Mouse (Mus musculus) limb, embryonic 13.5 days (tissue): ENCODE data around the gene C130074G19Rik. TPM values are rescaled to one million over a fixed set of nuclear protein-coding genes. Genes with fewer than 3 reads are reported as not detected.

Experiments used
- ATAC-seq: fragments of 200-750 bp; cut with Nextera tagmentation; 2 replicates; pipeline ENCODE4 v1.8.0; 2017; ENCODE audit warnings: low read depth, moderate number of reproducible peaks, moderate TSS enrichment; ENCODE audit not compliant: low FRiP score
- H3K27ac ChIP-seq: fragments of 300-500 bp; sonication (generic); 2 replicates; pipeline ENCODE4 v1.5.1; 2015; ENCODE audit warnings: inconsistent platforms, mild to moderate bottlenecking, moderate library complexity
- H3K27me3 ChIP-seq: fragments of 300-500 bp; sonication (generic); 2 replicates; pipeline ENCODE4 v1.6.1; 2015; ENCODE audit warnings: mild to moderate bottlenecking, inconsistent platforms
- H3K36me3 ChIP-seq: fragments of 300-500 bp; sonication (generic); 2 replicates; pipeline ENCODE4 v1.6.1; 2015; ENCODE audit warnings: inconsistent platforms, mild to moderate bottlenecking, moderate library complexity
- H3K4me1 ChIP-seq: fragments of 300-500 bp; sonication (generic); 2 replicates; pipeline ENCODE4 v1.6.1; 2015; ENCODE audit warnings: inconsistent platforms
- H3K4me2 ChIP-seq: fragments of 300-500 bp; sonication (generic); replicated peaks from 2 replicates; pipeline ENCODE4 v1.6.1; 2015; ENCODE audit warnings: inconsistent platforms, mild to moderate bottlenecking, moderate library complexity
- H3K4me3 ChIP-seq: fragments of 300-500 bp; sonication (generic); 2 replicates; pipeline ENCODE4 v1.5.1; 2015; ENCODE audit warnings: moderate library complexity, mild to moderate bottlenecking, inconsistent platforms
- H3K9ac ChIP-seq: fragments of 300-500 bp; sonication (generic); 2 replicates; pipeline ENCODE4 v1.6.1; 2015; ENCODE audit warnings: mild to moderate bottlenecking, inconsistent platforms
- H3K9me3 ChIP-seq: fragments of 300-500 bp; sonication (generic); 2 replicates; pipeline ENCODE4 v1.6.1; 2016; ENCODE audit warnings: inconsistent platforms
- WGBS: fragments of 180-500 bp; shearing (Covaris S2); methylation state at CpG from one replicate; pipeline ENCODE4 v1.1.7; 2015; 5-methylcytosine and 5-hydroxymethylcytosine counted together
- polyA plus RNA-seq: library from polyadenylated mRNA; unstranded; fragments of >200 nt; fragmentation: Nextera tagmentation; extraction: Ambion mirVana; gene quantifications from 2 replicates; pipeline ENCODE4 v1.2.1, GENCODE M21; 2015

Gene C130074G19Rik
- polyA plus RNA-seq, 1 experiment from 2014 or later, result 1.1 TPM

- H3K27ac ChIP-seq, result no peak overlapping the region
- no peak overlapping the region for H3K9ac ChIP-seq
- H3K27me3 ChIP-seq, result no peaks in the 10 kb centered on the region
- H3K4me3 ChIP-seq, result no peak overlapping the region
- H3K4me2 ChIP-seq, result no peak overlapping the region
- 77% methylated on average over 1 of the region's 1 CpGs for WGBS
- no peaks in the 10 kb centered on the region for H3K36me3 ChIP-seq
- ATAC-seq, result peak; percentile 73
- H3K9me3 ChIP-seq, result no peaks in the 10 kb centered on the region
- peaks cover 17% of the 10 kb centered on the region for H3K4me1 ChIP-seq
These were observed 11.5 kb downstream of the C130074G19Rik start for GRCm38 (mm10) chr1:184871506-184871905.

GRCm38 (mm10) chr1:184870646-184871385 lies 12.2 kb downstream of the C130074G19Rik start:
- no peak for ATAC-seq
- Histone ChIP-seq H3K27me3 (no peaks in the 10 kb centered on the region), H3K36me3 (no peaks in the 10 kb centered on the region), H3K9ac (no peak overlapping the region), H3K27ac (no peak overlapping the region), H3K4me3 (no peak overlapping the region), H3K9me3 (no peaks in the 10 kb centered on the region), H3K4me2 (no peak overlapping the region), H3K4me1 (peaks cover 17% of the 10 kb centered on the region)
- 79% methylated on average over 11 of the region's 11 CpGs for WGBS

GRCm38 (mm10) chr1:184869939-184870565 lies 13.0 kb downstream of the C130074G19Rik start:
- Histone ChIP-seq H3K4me1 (peaks cover 17% of the 10 kb centered on the region), H3K36me3 (no peaks in the 10 kb centered on the region), H3K4me3 (no peak overlapping the region), H3K9me3 (no peaks in the 10 kb centered on the region), H3K4me2 (no peak overlapping the region), H3K9ac (no peak overlapping the region), H3K27ac (no peak overlapping the region), H3K27me3 (no peaks in the 10 kb centered on the region)
- no peak for ATAC-seq
- 70% methylated on average over 4 of the region's 4 CpGs for WGBS

GRCm38 (mm10) chr1:184867640-184868120 lies 15.3 kb downstream of the C130074G19Rik start:
- Histone ChIP-seq H3K4me3 (no peak overlapping the region), H3K27me3 (no peaks in the 10 kb centered on the region), H3K9me3 (no peaks in the 10 kb centered on the region), H3K27ac (no peak overlapping the region), H3K36me3 (no peaks in the 10 kb centered on the region), H3K4me2 (no peak overlapping the region), H3K9ac (no peak overlapping the region), H3K4me1 (peaks cover 17% of the 10 kb centered on the region)
- 84% methylated on average over 3 of the region's 3 CpGs for WGBS
- ATAC-seq, result no peak

GRCm38 (mm10) chr1:184864381-184864801 lies 18.6 kb downstream of the C130074G19Rik start:
- no peak for ATAC-seq
- no peaks in the 10 kb centered on the region for H3K27me3 ChIP-seq
- H3K4me1 ChIP-seq, result no peaks in the 10 kb centered on the region
- peak overlapping the region; percentile 24; the same call in 1 of the 2 replicates for H3K27ac ChIP-seq
- WGBS, result 50% methylated on average over 7 of the region's 7 CpGs
- no peaks in the 10 kb centered on the region for H3K36me3 ChIP-seq
- H3K4me2 ChIP-seq, result no peak overlapping the region
- H3K4me3 ChIP-seq, result no peak overlapping the region
- no peak overlapping the region; the same call in 1 of the 2 replicates for H3K9ac ChIP-seq
- H3K9me3 ChIP-seq, result no peaks in the 10 kb centered on the region

GRCm38 (mm10) chr1:184862636-184863035 lies 20.4 kb downstream of the C130074G19Rik start:
- WGBS, result 89% methylated on average over 6 of the region's 6 CpGs
- Histone ChIP-seq H3K9me3 (no peaks in the 10 kb centered on the region), H3K27me3 (no peaks in the 10 kb centered on the region), H3K4me2 (no peak overlapping the region), H3K4me3 (no peak overlapping the region), H3K27ac (no peak overlapping the region), H3K9ac (no peak overlapping the region), H3K36me3 (no peaks in the 10 kb centered on the region), H3K4me1 (no peaks in the 10 kb centered on the region)
- ATAC-seq, result no peak

GRCm38 (mm10) chr1:184861551-184861950 lies 21.5 kb downstream of the C130074G19Rik start:
- no peak for ATAC-seq
- Histone ChIP-seq H3K36me3 (no peaks in the 10 kb centered on the region), H3K9me3 (no peaks in the 10 kb centered on the region), H3K4me3 (no peak overlapping the region), H3K4me1 (no peaks in the 10 kb centered on the region), H3K4me2 (no peak overlapping the region), H3K27ac (no peak overlapping the region), H3K27me3 (no peaks in the 10 kb centered on the region), H3K9ac (no peak overlapping the region)
- WGBS, result 85% methylated on average over 2 of the region's 2 CpGs

GRCm38 (mm10) chr1:184860276-184860675 lies 22.7 kb downstream of the C130074G19Rik start:
- 51% methylated on average over 3 of the region's 3 CpGs for WGBS

GRCm38 (mm10) chr1:184858253-184858652 lies 24.8 kb downstream of the C130074G19Rik start:
- H3K27me3 ChIP-seq, result no peaks in the 10 kb centered on the region
- H3K4me3 ChIP-seq, result no peak overlapping the region
- no peaks in the 10 kb centered on the region for H3K9me3 ChIP-seq
- ATAC-seq, result no peak
- no peaks in the 10 kb centered on the region for H3K36me3 ChIP-seq
- 97% methylated on average over 1 of the region's 1 CpGs for WGBS
- H3K4me2 ChIP-seq, result no peak overlapping the region
- H3K27ac ChIP-seq, result no peak overlapping the region
- H3K4me1 ChIP-seq, result peaks cover 3% of the 10 kb centered on the region
- no peak overlapping the region for H3K9ac ChIP-seq

More at GRCm38 (mm10) chr1:184860276-184860675, 22.7 kb downstream of the C130074G19Rik start:
- Histone ChIP-seq H3K27me3 (no peaks in the 10 kb centered on the region), H3K9ac (no peak overlapping the region), H3K36me3 (no peaks in the 10 kb centered on the region), H3K9me3 (no peaks in the 10 kb centered on the region), H3K4me3 (no peak overlapping the region), H3K4me1 (no peaks in the 10 kb centered on the region), H3K27ac (no peak overlapping the region), H3K4me2 (no peak overlapping the region)
- ATAC-seq, result no peak

GRCm38 (mm10) chr1:184857216-184857615 lies 25.8 kb downstream of the C130074G19Rik start:
- 85% methylated on average over 9 of the region's 9 CpGs for WGBS
- no peak for ATAC-seq
- no peak overlapping the region for H3K9ac ChIP-seq

GRCm38 (mm10) chr1:184853922-184854321 lies 29.1 kb downstream of the C130074G19Rik start:
- Histone ChIP-seq H3K4me2 (peak overlapping the region; percentile 43; the same call in 1 of the 2 replicates), H3K9me3 (no peaks in the 10 kb centered on the region), H3K4me1 (peaks cover 12% of the 10 kb centered on the region), H3K27me3 (peaks cover 28% of the 10 kb centered on the region), H3K27ac (no peak overlapping the region), H3K4me3 (no peak overlapping the region), H3K36me3 (no peaks in the 10 kb centered on the region), H3K9ac (no peak overlapping the region)
- WGBS, result 55% methylated on average over 3 of the region's 3 CpGs
- no peak for ATAC-seq

More at GRCm38 (mm10) chr1:184857216-184857615, 25.8 kb downstream of the C130074G19Rik start:
- Histone ChIP-seq H3K4me3 (no peak overlapping the region), H3K9me3 (no peaks in the 10 kb centered on the region), H3K36me3 (no peaks in the 10 kb centered on the region), H3K4me1 (peaks cover 7% of the 10 kb centered on the region), H3K4me2 (no peak overlapping the region), H3K27me3 (no peaks in the 10 kb centered on the region), H3K27ac (no peak overlapping the region)

- 20% methylated on average over 5 of the region's 5 CpGs for WGBS
- H3K4me3 ChIP-seq, result no peak overlapping the region
- no peaks in the 10 kb centered on the region for H3K9me3 ChIP-seq
- peaks cover 12% of the 10 kb centered on the region for H3K4me1 ChIP-seq
- peak overlapping the region; percentile 43 for H3K4me2 ChIP-seq
- H3K27ac ChIP-seq, result no peak overlapping the region
- H3K36me3 ChIP-seq, result no peaks in the 10 kb centered on the region
- H3K27me3 ChIP-seq, result peaks cover 34% of the 10 kb centered on the region
- ATAC-seq, result no peak
- peak overlapping the region; percentile 39; the same call in 1 of the 2 replicates for H3K9ac ChIP-seq
These were observed 29.7 kb downstream of the C130074G19Rik start for GRCm38 (mm10) chr1:184853339-184853738.
